Mouse (Mus musculus) WW6 (cell line): ENCODE measurements around the gene Gnl3l.
A peak's percentile ranks its signal among the peaks of the same experiment; 100 is the strongest.

Experiments
- DNase-seq: peaks from one replicate; pipeline ENCODE4 v3.0.0-alpha.2; 2013; ENCODE audit warnings: low read depth, low spot score

The Gnl3l gene

GRCm38 (mm10) chrX:150956522-150957300 is 60.4 kb downstream of the Gnl3l start:
- DNase-seq: peak; percentile 66

GRCm38 (mm10) chrX:150956016-150956415 is 61.1 kb downstream of the Gnl3l start:
- DNase-seq: no peak

- DNase-seq: no peak
Observed at GRCm38 (mm10) chrX:150955441-150955840, 61.7 kb downstream of the Gnl3l start.

GRCm38 (mm10) chrX:150954721-150955120 is 62.4 kb downstream of the Gnl3l start:
- no peak for DNase-seq
